Mouse (Mus musculus): ENCODE results near the gene Gm9040. TPM values are rescaled to one million over a fixed set of nuclear protein-coding genes. Genes with fewer than 3 reads are reported as not detected.

Gm9040 gene
- polyA plus RNA-seq (2014; fragmentation: Illumina TruSeq; extraction: RNeasy Lipid Tissue Mini Kit (QIAGEN cat#74804); ENCODE audit: low read depth, low replicate concordance) = not detected

DNA sequence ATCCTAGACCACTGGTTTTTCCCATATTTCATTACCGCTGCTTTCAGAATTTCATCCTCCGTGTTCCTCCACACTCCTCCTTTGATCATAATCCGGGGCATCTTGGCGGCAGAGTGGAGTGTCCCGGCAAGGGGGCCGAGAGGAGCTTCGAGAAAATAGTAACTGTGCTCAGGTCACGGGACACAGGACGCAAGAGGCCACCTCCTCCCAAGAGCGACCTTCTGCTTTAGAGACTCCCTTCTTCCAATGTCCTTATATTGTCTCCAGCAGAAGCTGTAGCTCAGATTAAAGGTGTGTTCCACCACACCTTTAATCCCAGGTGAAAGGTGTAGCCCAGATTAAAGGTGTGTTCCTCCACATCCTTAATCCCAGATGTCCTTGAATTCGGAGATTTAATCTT, at the start of gene Gm9040:
Gene Gm9040 (minus strand): TSS at position 101 of the 400 bp plus-strand sequence.

DNA sequence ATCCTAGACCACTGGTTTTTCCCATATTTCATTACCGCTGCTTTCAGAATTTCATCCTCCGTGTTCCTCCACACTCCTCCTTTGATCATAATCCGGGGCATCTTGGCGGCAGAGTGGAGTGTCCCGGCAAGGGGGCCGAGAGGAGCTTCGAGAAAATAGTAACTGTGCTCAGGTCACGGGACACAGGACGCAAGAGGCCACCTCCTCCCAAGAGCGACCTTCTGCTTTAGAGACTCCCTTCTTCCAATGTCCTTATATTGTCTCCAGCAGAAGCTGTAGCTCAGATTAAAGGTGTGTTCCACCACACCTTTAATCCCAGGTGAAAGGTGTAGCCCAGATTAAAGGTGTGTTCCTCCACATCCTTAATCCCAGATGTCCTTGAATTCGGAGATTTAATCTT, 27.2 kb upstream of the Gm9040 start, which contains the start of gene Gm9049:
Gene Gm9049 (minus strand): TSS at position 101 of the 400 bp plus-strand sequence.

DNA sequence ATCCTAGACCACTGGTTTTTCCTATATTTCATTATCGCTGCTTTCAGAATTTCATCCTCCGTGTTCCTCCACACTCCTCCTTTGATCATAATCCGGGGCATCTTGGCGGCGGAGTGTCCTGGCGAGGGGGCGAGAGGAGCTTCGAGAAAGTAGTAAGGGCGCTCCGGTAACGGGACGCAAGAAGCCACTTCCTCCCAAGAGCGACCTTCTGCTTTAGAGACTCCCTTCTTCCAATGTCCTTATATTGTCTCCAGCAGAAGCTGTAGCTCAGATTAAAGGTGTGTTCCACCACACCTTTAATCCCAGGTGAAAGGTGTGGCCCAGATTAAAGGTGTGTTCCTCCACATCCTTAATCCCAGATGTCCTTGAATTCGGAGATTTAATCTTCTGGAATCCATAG, 21.8 kb upstream of the Gm9040 start, which contains the start of gene Gm9048:
Gene Gm9048 (minus strand): TSS at position 101 of the 400 bp plus-strand sequence.

DNA sequence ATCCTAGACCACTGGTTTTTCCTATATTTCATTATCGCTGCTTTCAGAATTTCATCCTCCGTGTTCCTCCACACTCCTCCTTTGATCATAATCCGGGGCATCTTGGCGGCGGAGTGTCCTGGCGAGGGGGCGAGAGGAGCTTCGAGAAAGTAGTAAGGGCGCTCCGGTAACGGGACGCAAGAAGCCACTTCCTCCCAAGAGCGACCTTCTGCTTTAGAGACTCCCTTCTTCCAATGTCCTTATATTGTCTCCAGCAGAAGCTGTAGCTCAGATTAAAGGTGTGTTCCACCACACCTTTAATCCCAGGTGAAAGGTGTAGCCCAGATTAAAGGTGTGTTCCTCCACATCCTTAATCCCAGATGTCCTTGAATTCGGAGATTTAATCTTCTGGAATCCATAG, 16.4 kb upstream of the Gm9040 start, which contains the start of gene Gm9046:
Gene Gm9046 (minus strand): TSS at position 101 of the 400 bp plus-strand sequence.

DNA sequence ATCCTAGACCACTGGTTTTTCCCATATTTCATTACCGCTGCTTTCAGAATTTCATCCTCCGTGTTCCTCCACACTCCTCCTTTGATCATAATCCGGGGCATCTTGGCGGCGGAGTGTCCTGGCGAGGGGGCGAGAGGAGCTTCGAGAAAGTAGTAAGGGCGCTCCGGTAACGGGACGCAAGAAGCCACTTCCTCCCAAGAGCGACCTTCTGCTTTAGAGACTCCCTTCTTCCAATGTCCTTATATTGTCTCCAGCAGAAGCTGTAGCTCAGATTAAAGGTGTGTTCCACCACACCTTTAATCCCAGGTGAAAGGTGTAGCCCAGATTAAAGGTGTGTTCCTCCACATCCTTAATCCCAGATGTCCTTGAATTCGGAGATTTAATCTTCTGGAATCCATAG, 11.0 kb upstream of the Gm9040 start, which contains the start of gene Gm9045:
Gene Gm9045 (minus strand): TSS at position 101 of the 400 bp plus-strand sequence.

DNA sequence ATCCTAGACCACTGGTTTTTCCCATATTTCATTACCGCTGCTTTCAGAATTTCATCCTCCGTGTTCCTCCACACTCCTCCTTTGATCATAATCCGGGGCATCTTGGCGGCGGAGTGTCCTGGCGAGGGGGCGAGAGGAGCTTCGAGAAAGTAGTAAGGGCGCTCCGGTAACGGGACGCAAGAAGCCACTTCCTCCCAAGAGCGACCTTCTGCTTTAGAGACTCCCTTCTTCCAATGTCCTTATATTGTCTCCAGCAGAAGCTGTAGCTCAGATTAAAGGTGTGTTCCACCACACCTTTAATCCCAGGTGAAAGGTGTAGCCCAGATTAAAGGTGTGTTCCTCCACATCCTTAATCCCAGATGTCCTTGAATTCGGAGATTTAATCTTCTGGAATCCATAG, 5.5 kb upstream of the Gm9040 start, which contains the start of gene Gm9044:
Gene Gm9044 (minus strand): TSS at position 101 of the 400 bp plus-strand sequence.

DNA sequence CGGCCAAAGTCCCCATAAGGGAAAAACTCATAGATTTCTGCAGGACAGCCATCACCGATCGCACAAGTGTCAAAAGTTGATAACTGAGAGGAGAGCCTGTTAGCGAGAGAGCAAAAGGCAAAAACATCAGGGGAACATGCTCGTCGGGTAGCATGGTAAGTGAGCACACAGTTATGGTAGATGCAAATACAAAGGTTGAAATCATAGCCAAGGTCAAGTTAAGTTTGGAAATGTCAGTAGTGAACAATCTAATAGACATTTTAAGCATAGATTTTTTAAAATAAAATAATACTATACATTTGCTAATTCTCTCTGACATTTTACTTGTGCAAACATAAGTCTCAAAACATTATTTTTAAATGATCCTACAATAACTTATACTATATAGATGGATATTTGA, 31.8 kb downstream of the Gm9040 start, which contains the start of gene Iltifb:
Gene Iltifb (minus strand): TSS at position 101 of the 400 bp plus-strand sequence.

Other genes with a start within 250 kb of the Gm9040 start
- 6.1 TPM for gene Mdm1, start 185.2 kb downstream of the Gm9040 start, polyA plus RNA-seq (2014; fragmentation: Illumina TruSeq; extraction: RNeasy Lipid Tissue Mini Kit (QIAGEN cat#74804); ENCODE audit: low read depth, low replicate concordance)
- gene Il22, start 122.0 kb downstream of the Gm9040 start, polyA plus RNA-seq (2014; fragmentation: Illumina TruSeq; extraction: RNeasy Lipid Tissue Mini Kit (QIAGEN cat#74804); ENCODE audit: low read depth, low replicate concordance) = not detected
- gene Gm32717, start 86.2 kb downstream of the Gm9040 start, polyA plus RNA-seq (2014; fragmentation: Illumina TruSeq; extraction: RNeasy Lipid Tissue Mini Kit (QIAGEN cat#74804); ENCODE audit: low read depth, low replicate concordance) = not detected
- not detected for gene Gm32802, start 68.3 kb downstream of the Gm9040 start, polyA plus RNA-seq (2014; fragmentation: Illumina TruSeq; extraction: RNeasy Lipid Tissue Mini Kit (QIAGEN cat#74804); ENCODE audit: low read depth, low replicate concordance)
- gene Iltifb, start 31.9 kb downstream of the Gm9040 start, polyA plus RNA-seq (2014; fragmentation: Illumina TruSeq; extraction: RNeasy Lipid Tissue Mini Kit (QIAGEN cat#74804); ENCODE audit: low read depth, low replicate concordance) = not detected
- gene Gm9044, start 5.4 kb upstream of the Gm9040 start, polyA plus RNA-seq (2014; fragmentation: Illumina TruSeq; extraction: RNeasy Lipid Tissue Mini Kit (QIAGEN cat#74804); ENCODE audit: low read depth, low replicate concordance) = not detected
- not detected for gene Gm9045, start 10.9 kb upstream of the Gm9040 start, polyA plus RNA-seq (2014; fragmentation: Illumina TruSeq; extraction: RNeasy Lipid Tissue Mini Kit (QIAGEN cat#74804); ENCODE audit: low read depth, low replicate concordance)
- gene Gm9046, start 16.3 kb upstream of the Gm9040 start, polyA plus RNA-seq (2014; fragmentation: Illumina TruSeq; extraction: RNeasy Lipid Tissue Mini Kit (QIAGEN cat#74804); ENCODE audit: low read depth, low replicate concordance) = not detected
- gene Gm9048, start 21.7 kb upstream of the Gm9040 start, polyA plus RNA-seq (2014; fragmentation: Illumina TruSeq; extraction: RNeasy Lipid Tissue Mini Kit (QIAGEN cat#74804); ENCODE audit: low read depth, low replicate concordance) = not detected
- not detected for gene Gm9049, start 27.1 kb upstream of the Gm9040 start, polyA plus RNA-seq (2014; fragmentation: Illumina TruSeq; extraction: RNeasy Lipid Tissue Mini Kit (QIAGEN cat#74804); ENCODE audit: low read depth, low replicate concordance)
- not detected for gene Ifng, start 114.1 kb upstream of the Gm9040 start, polyA plus RNA-seq (2014; fragmentation: Illumina TruSeq; extraction: RNeasy Lipid Tissue Mini Kit (QIAGEN cat#74804); ENCODE audit: low read depth, low replicate concordance)